Comparison of ENCODE assay signal across 8 mouse cellular contexts in genomic region chr5:34582314-34582675, GRCm38 (mm10). TPM values are rescaled to one million over a fixed set of nuclear protein-coding genes. Genes with fewer than 3 reads are reported as not detected.
A peak's percentile ranks its signal among the peaks of the same experiment; 100 is the strongest.
DNase-seq lines count a peak whose midpoint lies in the region; ATAC-seq and TF ChIP-seq lines count a peak whose summit lies in the region.

No protein-coding gene starts in this region.

- H3K9me3 ChIP-seq in liver, embryonic 16.5 days (replicated peaks; ENCODE audit: control insufficient read depth, low read length): no peaks in the 10 kb centered on the region

- intact Hi-C loops in left cerebral cortex, adult 2 months (cut with DNase I): no loop called here
- intact Hi-C loops in left cerebral cortex, postnatal 4 days (cut with DNase I): no loop called here

- peak overlapping the region; percentile 64 for H3K4me2 ChIP-seq in liver, embryonic 16.5 days (ENCODE audit: low read depth, low read length)

- H3K36me3 ChIP-seq in liver, embryonic 16.5 days (ENCODE audit: control insufficient read depth, insufficient read depth): peaks cover 8% of the 10 kb centered on the region; the same call in 1 of the 2 replicates

- no peak for TF ChIP-seq POLR2A in embryonic fibroblast, embryonic 13.5 days (IDR thresholded peaks at IDR 0.05; ENCODE audit: low read depth, low read length)

- peak; percentile 18 for DNase-seq in adrenal gland, postnatal 10 days
- DNase-seq in adrenal gland, adult 2 months: no peak
- DNase-seq in left cerebral cortex, adult 2 months (ENCODE audit: extremely low spot score in 1 of 2, low spot score in 2 of 2): no peak
- no peak for DNase-seq in left cerebral cortex, postnatal 4 days
- DNase-seq in thymus, postnatal 4 days: no peak
- DNase-seq in urinary bladder, postnatal 10 days (ENCODE audit: low spot score): no peak

- peak; percentile 80 for ATAC-seq in liver, embryonic 16.5 days (ENCODE audit: low read depth)

- H3K27ac ChIP-seq in left cerebral cortex, adult 2 months: peak overlapping the region; percentile 65
- peak overlapping the region; percentile 70 for H3K27ac ChIP-seq in embryonic fibroblast, embryonic 13.5 days (ENCODE audit: insufficient read depth, low read length)
- H3K27ac ChIP-seq in liver, embryonic 16.5 days (ENCODE audit: low read length): peak overlapping the region; percentile 97

- H3K4me1 ChIP-seq in embryonic fibroblast, embryonic 13.5 days (ENCODE audit: control insufficient read depth, insufficient read depth, low read length): peaks cover 4% of the 10 kb centered on the region
- peaks cover 53% of the 10 kb centered on the region for H3K4me1 ChIP-seq in liver, embryonic 16.5 days (ENCODE audit: control insufficient read depth, low read depth, low read length)

- TF ChIP-seq CTCF in left cerebral cortex, adult 2 months (IDR thresholded peaks at IDR 0.05): no peak
- TF ChIP-seq CTCF in embryonic fibroblast, embryonic 13.5 days (IDR thresholded peaks at IDR 0.05; ENCODE audit: borderline replicate concordance, insufficient read depth, low read length): no peak

- peak overlapping the region; percentile 56 for H3K9ac ChIP-seq in liver, embryonic 16.5 days (ENCODE audit: low read depth, low read length)

- no peaks in the 10 kb centered on the region for H3K27me3 ChIP-seq in liver, embryonic 16.5 days (ENCODE audit: control insufficient read depth, insufficient read depth, low read depth, low read length)

- H3K4me3 ChIP-seq in left cerebral cortex, adult 2 months: no peak overlapping the region
- H3K4me3 ChIP-seq in embryonic fibroblast, embryonic 13.5 days (ENCODE audit: insufficient read depth, low read length): no peak overlapping the region
- peak overlapping the region; percentile 50 for H3K4me3 ChIP-seq in liver, embryonic 16.5 days (ENCODE audit: low read depth, low read length)

- WGBS in liver, embryonic 16.5 days (ENCODE audit: insufficient replicate concordance): 20% methylated on average over 5 of the region's 5 CpGs

RNA-seq across cellular contexts. Expression of gene Add1, which starts 8.8 kb away (rescaled TPM):
- total RNA-seq in adrenal gland, postnatal 10 days (2021): 100 to 1,000 TPM; 135 to 182 TPM
- 100 to 1,000 TPM; 160 to 168 TPM for total RNA-seq in adrenal gland, adult 2 months (2021)
- 123 and 134 TPM in 2 replicates for polyA plus RNA-seq in adrenal gland, adult 2 months (2012; rRNA removed)
- 100 to 1,000 TPM; 409 to 413 TPM for total RNA-seq in left cerebral cortex, adult 2 months (2021)
- 100 to 1,000 TPM; 307 to 320 TPM for total RNA-seq in left cerebral cortex, postnatal 4 days (2021)
- 189 and 191 TPM in 2 replicates for polyA plus RNA-seq in embryonic fibroblast, embryonic 13.5 days (2011; ENCODE audit: insufficient read length, low read depth, missing spikeins)
- polyA plus RNA-seq in liver, embryonic 16.5 days (2015; fragmentation: Nextera tagmentation; extraction: Ambion mirVana): 122 and 133 TPM in 2 replicates

RNA-seq across cellular contexts. Expression of gene Mfsd10, which starts 54.7 kb away (rescaled TPM):
- total RNA-seq in adrenal gland, postnatal 10 days (2021): 10 to 100 TPM; 36.1 to 53.6 TPM
- total RNA-seq in adrenal gland, adult 2 months (2021): 10 to 100 TPM; 32.8 to 37.4 TPM
- 201 and 211 TPM in 2 replicates for polyA plus RNA-seq in adrenal gland, adult 2 months (2012; rRNA removed)
- total RNA-seq in left cerebral cortex, adult 2 months (2021): 10 to 100 TPM; 40.8 to 54.4 TPM
- 10 to 100 TPM; 68.9 to 81.6 TPM for total RNA-seq in left cerebral cortex, postnatal 4 days (2021)
- 62.3 and 62.6 TPM in 2 replicates for polyA plus RNA-seq in embryonic fibroblast, embryonic 13.5 days (2011; ENCODE audit: insufficient read length, low read depth, missing spikeins)
- 35.3 and 52.3 TPM in 2 replicates for polyA plus RNA-seq in liver, embryonic 16.5 days (2015; fragmentation: Nextera tagmentation; extraction: Ambion mirVana)

RNA-seq across cellular contexts. Expression of gene Sh3bp2, which starts 56.7 kb away (rescaled TPM):
- 1 to 10 TPM; 5.9 to 7.0 TPM for total RNA-seq in adrenal gland, postnatal 10 days (2021)
- 10 to 100 TPM; 15.5 to 31.7 TPM for total RNA-seq in adrenal gland, adult 2 months (2021)
- polyA plus RNA-seq in adrenal gland, adult 2 months (2012; rRNA removed): 14.7 and 15.9 TPM in 2 replicates
- 1 to 10 TPM; 3.4 to 3.9 TPM for total RNA-seq in left cerebral cortex, adult 2 months (2021)
- total RNA-seq in left cerebral cortex, postnatal 4 days (2021): 10 to 100 TPM; 28.9 to 29.7 TPM
- polyA plus RNA-seq in embryonic fibroblast, embryonic 13.5 days (2011; ENCODE audit: insufficient read length, low read depth, missing spikeins): 5.4 and 7.1 TPM in 2 replicates
- polyA plus RNA-seq in liver, embryonic 16.5 days (2015; fragmentation: Nextera tagmentation; extraction: Ambion mirVana): 6.5 and 6.8 TPM in 2 replicates
